7 mouse cellular contexts compared by ENCODE assay signal in genomic region chr10:93641821-93642746, GRCm38 (mm10). TPM values are rescaled to one million over a fixed set of nuclear protein-coding genes. Genes with fewer than 3 reads are reported as not detected.
A peak's percentile ranks its signal among the peaks of the same experiment; 100 is the strongest.
DNase-seq lines count a peak whose midpoint lies in the region; ATAC-seq and TF ChIP-seq lines count a peak whose summit lies in the region.

No protein-coding gene starts in this region.

- H3K4me3 ChIP-seq in intestine, postnatal 0 days (ENCODE audit: low read depth, low read length) = peak overlapping the region; percentile 74
- peak overlapping the region; percentile 76 for H3K4me3 ChIP-seq in lung, embryonic 15.5 days
- H3K4me3 ChIP-seq in olfactory bulb, adult 2 months (ENCODE audit: insufficient read depth, low read depth, low read length) = peak overlapping the region; percentile 99

- H3K9ac ChIP-seq in intestine, postnatal 0 days (ENCODE audit: low read depth, low read length) = no peak overlapping the region
- H3K9ac ChIP-seq in lung, embryonic 15.5 days = peak overlapping the region; percentile 65

- no peaks in the 10 kb centered on the region for H3K36me3 ChIP-seq in intestine, postnatal 0 days (ENCODE audit: control insufficient read depth, insufficient read depth)
- no peaks in the 10 kb centered on the region for H3K36me3 ChIP-seq in lung, embryonic 15.5 days

- no peak for TF ChIP-seq CTCF in intestine, postnatal 0 days (IDR thresholded peaks at IDR 0.05; ENCODE audit: low read depth)
- no peak for TF ChIP-seq CTCF in olfactory bulb, adult 2 months (IDR thresholded peaks at IDR 0.05; ENCODE audit: insufficient read depth, low read depth, low read length)

- TF ChIP-seq POLR2A in olfactory bulb, adult 2 months (IDR thresholded peaks at IDR 0.05; ENCODE audit: insufficient read depth, low read depth, low read length) = no peak

- H3K4me1 ChIP-seq in intestine, postnatal 0 days (replicated peaks; ENCODE audit: control insufficient read depth, insufficient read depth, low read length) = 0 out of 2 replicates have a peak, but pooled peaks cover 8% of the 10 kb centered on the region
- H3K4me1 ChIP-seq in lung, embryonic 15.5 days = peaks cover 22% of the 10 kb centered on the region
- H3K4me1 ChIP-seq in olfactory bulb, adult 2 months (ENCODE audit: control insufficient read depth, insufficient read depth, low read length) = peaks cover 17% of the 10 kb centered on the region

- H3K4me2 ChIP-seq in intestine, postnatal 0 days (replicated peaks; ENCODE audit: low read depth) = peak overlapping the region; percentile 100
- H3K4me2 ChIP-seq in lung, embryonic 15.5 days = peak overlapping the region; percentile 100

- peaks cover 30% of the 10 kb centered on the region; the same call in 1 of the 2 replicates for H3K27me3 ChIP-seq in intestine, postnatal 0 days (replicated peaks; ENCODE audit: control insufficient read depth, insufficient read depth, low read length)
- peaks cover 61% of the 10 kb centered on the region for H3K27me3 ChIP-seq in lung, embryonic 15.5 days

- peak; percentile 23 for ATAC-seq in intestine, postnatal 0 days
- peak; percentile 57 for ATAC-seq in lung, embryonic 15.5 days (ENCODE audit: borderline replicate concordance, extremely low read depth, low FRiP score, low TSS enrichment)

- H3K9me3 ChIP-seq in intestine, postnatal 0 days (ENCODE audit: control insufficient read depth) = no peaks in the 10 kb centered on the region
- H3K9me3 ChIP-seq in lung, embryonic 15.5 days = no peaks in the 10 kb centered on the region

- 6% methylated on average over 32 of the region's 32 CpGs for WGBS in intestine, postnatal 0 days
- 6% methylated on average over 32 of the region's 32 CpGs for WGBS in lung, embryonic 15.5 days
- 6% methylated on average over 32 of the region's 32 CpGs for WGBS in olfactory bulb, adult 2 months

- DNase-seq in thymus, postnatal 25 days = peak; percentile 6
- DNase-seq in thymus, adult 18-20 months = no peak
- peak; percentile 93 for DNase-seq in cerebellum, adult 9-10 months
- DNase-seq in forelimb bud, embryonic 11.5 days (ENCODE audit: low read depth, low spot score) = peak; percentile 39

- H3K27ac ChIP-seq in intestine, postnatal 0 days (ENCODE audit: low read depth, low read length) = no peak overlapping the region
- no peak overlapping the region for H3K27ac ChIP-seq in lung, embryonic 15.5 days
- H3K27ac ChIP-seq in olfactory bulb, adult 2 months (ENCODE audit: insufficient read depth, low read depth, low read length) = peak overlapping the region; percentile 63

RNA-seq across cellular contexts. Expression of gene Ntn4, which starts 1.6 kb away (rescaled TPM):
- polyA plus RNA-seq in intestine, postnatal 0 days (2015; fragmentation: Nextera tagmentation; extraction: Ambion mirVana) = 0.10 and 0.25 TPM in 2 replicates
- polyA plus RNA-seq in lung, embryonic 15.5 days (2015; fragmentation: Nextera tagmentation; extraction: Ambion mirVana) = 0.44 and 0.67 TPM in 2 replicates
- not detected in 2 replicates for polyA plus RNA-seq in olfactory bulb, adult 2 months (2012; ENCODE audit: insufficient read depth, insufficient read length, low replicate concordance, missing spikeins)

RNA-seq across cellular contexts. Expression of gene Snrpf, which starts 52.6 kb away (rescaled TPM):
- polyA plus RNA-seq in intestine, postnatal 0 days (2015; fragmentation: Nextera tagmentation; extraction: Ambion mirVana) = 56.1 and 57.9 TPM in 2 replicates
- polyA plus RNA-seq in lung, embryonic 15.5 days (2015; fragmentation: Nextera tagmentation; extraction: Ambion mirVana) = 110 and 122 TPM in 2 replicates
- not detected in 2 replicates for polyA plus RNA-seq in olfactory bulb, adult 2 months (2012; ENCODE audit: insufficient read depth, insufficient read length, low replicate concordance, missing spikeins)

Comparison
In these comparisons a context has a peak if more than half of its experiments do, and no peak if none do; other contexts are left out.
1. DNase-seq: peak in thymus, postnatal 25 days (single experiment), cerebellum, adult 9-10 months (single experiment) and forelimb bud, embryonic 11.5 days (single experiment); none in thymus, adult 18-20 months (0 of 2).
2. RNA of gene Snrpf, which starts 52.6 kb away (polyA plus RNA-seq): 110 to 122 TPM in lung, embryonic 15.5 days and 56.1 to 57.9 TPM in intestine, postnatal 0 days; not detected in olfactory bulb, adult 2 months; every median in the first group is over 10 times any median in the second.
3. Peak in every context shown above with its lines, with median percentiles within 50 percentile points of each other: H3K4me3 ChIP-seq.